In the genomic region with DNA sequence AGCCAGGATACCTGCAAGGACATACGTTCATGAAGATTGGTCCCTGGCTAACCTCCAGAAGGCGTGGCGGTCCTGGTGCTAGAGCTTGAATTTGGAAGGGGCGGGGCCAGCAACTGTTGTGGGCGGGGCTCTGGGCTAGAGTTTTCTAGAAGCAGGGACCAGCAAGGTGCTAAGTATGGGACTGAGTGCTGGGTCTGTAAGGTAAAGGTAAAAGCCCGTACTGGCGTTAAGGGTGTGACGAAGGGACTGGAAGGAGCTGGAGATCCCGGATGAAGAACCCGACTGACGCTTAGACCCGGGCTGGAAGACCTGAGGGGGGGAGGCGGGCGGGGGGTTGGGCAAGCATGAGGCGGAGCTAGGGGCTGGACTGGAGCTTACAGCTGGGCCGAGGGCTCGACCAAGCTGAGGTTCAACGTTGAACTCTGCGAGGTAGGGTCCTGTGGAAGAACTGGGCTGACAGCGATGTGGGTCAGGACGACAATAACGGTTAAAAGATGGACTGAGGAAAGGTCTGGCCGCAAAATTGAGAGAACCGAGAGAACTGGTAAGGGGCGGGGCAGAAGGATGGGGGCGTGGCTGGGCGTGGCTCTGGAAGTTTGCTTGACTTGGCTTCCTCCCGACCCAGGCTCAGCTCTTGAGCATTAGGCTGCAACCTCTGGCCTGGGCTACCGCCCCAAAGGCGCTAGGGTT, we compare ENCODE assay signal across 7 mouse cellular contexts. TPM values are rescaled to one million over a fixed set of nuclear protein-coding genes. Genes with fewer than 3 reads are reported as not detected.
DNase-seq lines count a peak whose midpoint lies in the region; ATAC-seq lines count a peak whose summit lies in the region.

No protein-coding gene starts in this region.

- H3K9me3 ChIP-seq in embryonic facial prominence, embryonic 13.5 days: no peaks in the 10 kb centered on the region
- H3K9me3 ChIP-seq in heart, embryonic 11.5 days (replicated peaks; ENCODE audit: control insufficient read depth, low read length): no peaks in the 10 kb centered on the region
- H3K9me3 ChIP-seq in kidney, embryonic 14.5 days (ENCODE audit: control insufficient read depth, low read length): no peaks in the 10 kb centered on the region

- ATAC-seq in embryonic facial prominence, embryonic 13.5 days (ENCODE audit: insufficient number of reproducible peaks, insufficient read depth, low FRiP score, low TSS enrichment, low read depth): peak; percentile 68; the same call in 1 of the 2 replicates
- peak; percentile 80 for ATAC-seq in heart, embryonic 11.5 days (replicated peaks; ENCODE audit: insufficient number of reproducible peaks, low FRiP score, low TSS enrichment)
- ATAC-seq in kidney, embryonic 14.5 days (ENCODE audit: low FRiP score, low TSS enrichment): peak; percentile 82

- H3K4me1 ChIP-seq in embryonic facial prominence, embryonic 13.5 days: peaks cover 22% of the 10 kb centered on the region
- peaks cover 8% of the 10 kb centered on the region for H3K4me1 ChIP-seq in heart, embryonic 11.5 days (ENCODE audit: control insufficient read depth, insufficient read depth, low read length)
- H3K4me1 ChIP-seq in kidney, embryonic 14.5 days (ENCODE audit: control insufficient read depth, insufficient read depth, low read length): peaks cover 14% of the 10 kb centered on the region

- no peaks in the 10 kb centered on the region for H3K27me3 ChIP-seq in embryonic facial prominence, embryonic 13.5 days
- no peaks in the 10 kb centered on the region for H3K27me3 ChIP-seq in heart, embryonic 11.5 days (ENCODE audit: control insufficient read depth, insufficient read depth, low read length)
- no peaks in the 10 kb centered on the region for H3K27me3 ChIP-seq in kidney, embryonic 14.5 days (ENCODE audit: control insufficient read depth, insufficient read depth, low read length)

- peak overlapping the region; percentile 68 for H3K4me2 ChIP-seq in embryonic facial prominence, embryonic 13.5 days
- H3K4me2 ChIP-seq in heart, embryonic 11.5 days: peak overlapping the region; percentile 77
- H3K4me2 ChIP-seq in kidney, embryonic 14.5 days (replicated peaks; ENCODE audit: low read depth, low read length): peak overlapping the region; percentile 65

- H3K36me3 ChIP-seq in embryonic facial prominence, embryonic 13.5 days: peaks cover 32% of the 10 kb centered on the region
- H3K36me3 ChIP-seq in heart, embryonic 11.5 days (ENCODE audit: control insufficient read depth, insufficient read depth, low read length): peaks cover 20% of the 10 kb centered on the region
- peaks cover 32% of the 10 kb centered on the region for H3K36me3 ChIP-seq in kidney, embryonic 14.5 days (ENCODE audit: control insufficient read depth, insufficient read depth, low read length)

- H3K9ac ChIP-seq in embryonic facial prominence, embryonic 13.5 days: peak overlapping the region; percentile 64
- peak overlapping the region; percentile 60 for H3K9ac ChIP-seq in heart, embryonic 11.5 days (ENCODE audit: low read depth, low read length)
- peak overlapping the region; percentile 48 for H3K9ac ChIP-seq in kidney, embryonic 14.5 days (ENCODE audit: low read depth, low read length)

- H3K4me3 ChIP-seq in embryonic facial prominence, embryonic 13.5 days: peak overlapping the region; percentile 50
- H3K4me3 ChIP-seq in heart, embryonic 11.5 days (ENCODE audit: low read depth, low read length): peak overlapping the region; percentile 54
- peak overlapping the region; percentile 49 for H3K4me3 ChIP-seq in kidney, embryonic 14.5 days (ENCODE audit: low read length)

- WGBS in embryonic facial prominence, embryonic 13.5 days: 2% methylated on average over 30 of the region's 30 CpGs
- WGBS in heart, embryonic 11.5 days (ENCODE audit: insufficient replicate concordance): 3% methylated on average over 30 of the region's 30 CpGs
- 3% methylated on average over 30 of the region's 30 CpGs for WGBS in kidney, embryonic 14.5 days

- DNase-seq in adrenal gland, postnatal 10 days: peak; percentile 90
- DNase-seq in lung, postnatal 14 days: peak; percentile 86
- DNase-seq in ovary, postnatal 14 days (ENCODE audit: low spot score): peak; percentile 76
- DNase-seq in urinary bladder, postnatal 36 days (ENCODE audit: low spot score in 2 of 2): peak; percentile 78 to 84

- peak overlapping the region; percentile 28; the same call in 1 of the 2 replicates for H3K27ac ChIP-seq in embryonic facial prominence, embryonic 13.5 days
- H3K27ac ChIP-seq in heart, embryonic 11.5 days (ENCODE audit: low read depth, low read length): 0 out of 2 replicates have a peak overlapping the region, but pooled peaks have one; percentile 6
- H3K27ac ChIP-seq in kidney, embryonic 14.5 days (ENCODE audit: low read depth, low read length): no peak overlapping the region

RNA-seq across cellular contexts. Expression of gene Proca1, which starts 1.4 kb away (rescaled TPM):
- 10 to 100 TPM; 14.8 to 18.1 TPM for total RNA-seq in adrenal gland, postnatal 10 days (2021)
- 3.2 and 4.1 TPM in 2 replicates for polyA plus RNA-seq in embryonic facial prominence, embryonic 13.5 days (2015; fragmentation: Nextera tagmentation; extraction: Ambion mirVana)
- 4.2 TPM in 2 replicates for polyA plus RNA-seq in heart, embryonic 11.5 days (2014; fragmentation: Nextera tagmentation; extraction: Ambion mirVana)
- 3.4 and 4.1 TPM in 2 replicates for polyA plus RNA-seq in kidney, embryonic 14.5 days (2014; fragmentation: Nextera tagmentation; extraction: Ambion mirVana)

RNA-seq across cellular contexts. Expression of gene Rab34, which starts 6.3 kb away (rescaled TPM):
- total RNA-seq in adrenal gland, postnatal 10 days (2021): 100 to 1,000 TPM in 1 of 2 experiments, 10 to 100 TPM in 1; 93.0 to 100 TPM
- 172 and 188 TPM in 2 replicates for polyA plus RNA-seq in embryonic facial prominence, embryonic 13.5 days (2015; fragmentation: Nextera tagmentation; extraction: Ambion mirVana)
- 62.2 and 62.5 TPM in 2 replicates for polyA plus RNA-seq in heart, embryonic 11.5 days (2014; fragmentation: Nextera tagmentation; extraction: Ambion mirVana)
- polyA plus RNA-seq in kidney, embryonic 14.5 days (2014; fragmentation: Nextera tagmentation; extraction: Ambion mirVana): 128 and 156 TPM in 2 replicates

RNA-seq across cellular contexts. Expression of gene Rpl23a, which starts 11.2 kb away (rescaled TPM):
- total RNA-seq in adrenal gland, postnatal 10 days (2021): 1,000 to 10,000 TPM; 1,780 to 1,853 TPM
- polyA plus RNA-seq in embryonic facial prominence, embryonic 13.5 days (2015; fragmentation: Nextera tagmentation; extraction: Ambion mirVana): 1,597 and 1,678 TPM in 2 replicates
- 1,064 and 1,178 TPM in 2 replicates for polyA plus RNA-seq in heart, embryonic 11.5 days (2014; fragmentation: Nextera tagmentation; extraction: Ambion mirVana)
- polyA plus RNA-seq in kidney, embryonic 14.5 days (2014; fragmentation: Nextera tagmentation; extraction: Ambion mirVana): 1,650 and 2,291 TPM in 2 replicates

RNA-seq across cellular contexts. Expression of gene Tlcd1, which starts 18.0 kb away (rescaled TPM):
- 10 to 100 TPM; 34.4 to 45.6 TPM for total RNA-seq in adrenal gland, postnatal 10 days (2021)
- polyA plus RNA-seq in embryonic facial prominence, embryonic 13.5 days (2015; fragmentation: Nextera tagmentation; extraction: Ambion mirVana): 15.4 and 17.2 TPM in 2 replicates
- 16.1 and 16.3 TPM in 2 replicates for polyA plus RNA-seq in heart, embryonic 11.5 days (2014; fragmentation: Nextera tagmentation; extraction: Ambion mirVana)
- 23.1 and 28.1 TPM in 2 replicates for polyA plus RNA-seq in kidney, embryonic 14.5 days (2014; fragmentation: Nextera tagmentation; extraction: Ambion mirVana)

RNA-seq across cellular contexts. Expression of gene Nek8, which starts 18.1 kb away (rescaled TPM):
- total RNA-seq in adrenal gland, postnatal 10 days (2021): 10 to 100 TPM in 1 of 2 experiments, 1 to 10 TPM in 1; 8.6 to 10.9 TPM
- polyA plus RNA-seq in embryonic facial prominence, embryonic 13.5 days (2015; fragmentation: Nextera tagmentation; extraction: Ambion mirVana): 17.4 and 18.1 TPM in 2 replicates
- polyA plus RNA-seq in heart, embryonic 11.5 days (2014; fragmentation: Nextera tagmentation; extraction: Ambion mirVana): 9.9 and 10.6 TPM in 2 replicates
- 15.8 and 20.6 TPM in 2 replicates for polyA plus RNA-seq in kidney, embryonic 14.5 days (2014; fragmentation: Nextera tagmentation; extraction: Ambion mirVana)
